Mouse (Mus musculus) forebrain, embryonic 14.5 days (tissue): ENCODE measurements around the gene Olfr937. TPM values are rescaled to one million over a fixed set of nuclear protein-coding genes. Genes with fewer than 3 reads are reported as not detected.

Experiments
- ATAC-seq: fragments of 200-750 bp; cut with Nextera tagmentation; 2 replicates; pipeline ENCODE4 v1.8.0; 2017; ENCODE audit warnings: mild to moderate bottlenecking, moderate library complexity
- DNase-seq: peaks from one replicate; pipeline ENCODE4 v3.0.0-alpha.2; 2015; ENCODE audit warnings: low spot score
- H3K27ac ChIP-seq: fragments of 300-500 bp; sonication (generic); 2 replicates; pipeline ENCODE4 v1.5.1; 2014; ENCODE audit warnings: low read depth, mild to moderate bottlenecking, control low read depth, low read length, moderate library complexity
- H3K27me3 ChIP-seq: fragments of 300-500 bp; sonication (generic); replicated peaks from 2 replicates; pipeline ENCODE4 v1.6.1; 2014; ENCODE audit warnings: low read length, control low read depth, mixed read lengths; ENCODE audit not compliant: control insufficient read depth, insufficient read depth
- H3K36me3 ChIP-seq: fragments of 300-500 bp; sonication (generic); 2 replicates; pipeline ENCODE4 v1.6.1; 2014; ENCODE audit warnings: low read length, control low read depth; ENCODE audit not compliant: control insufficient read depth, insufficient read depth
- H3K4me1 ChIP-seq: fragments of 300-500 bp; sonication (generic); 2 replicates; pipeline ENCODE4 v1.6.1; 2014; ENCODE audit warnings: antibody characterized with exemption, low read length, control low read depth; ENCODE audit not compliant: control insufficient read depth, insufficient read depth
- H3K4me2 ChIP-seq: fragments of 300-500 bp; sonication (generic); 2 replicates; pipeline ENCODE4 v1.6.1; 2014; ENCODE audit warnings: mild to moderate bottlenecking, control low read depth, low read length
- H3K4me3 ChIP-seq: fragments of 300-500 bp; sonication (generic); 2 replicates; pipeline ENCODE4 v1.5.1; 2014; ENCODE audit warnings: low read depth, low read length, control low read depth
- H3K9ac ChIP-seq: fragments of 300-500 bp; sonication (generic); 2 replicates; pipeline ENCODE4 v1.6.1; 2014; ENCODE audit warnings: mild to moderate bottlenecking, low read length, control low read depth, moderate library complexity
- H3K9me3 ChIP-seq: fragments of 300-500 bp; sonication (generic); replicated peaks from 2 replicates; pipeline ENCODE4 v1.6.1; 2016; ENCODE audit warnings: low read length, control low read depth, mixed read lengths; ENCODE audit not compliant: control insufficient read depth
- WGBS: fragments of 180-500 bp; shearing (Covaris S2); extraction: QIAGEN DNeasy Blood & Tissue Kit; methylation state at CpG from one replicate; pipeline ENCODE4 v1.1.7; 2014; 5-methylcytosine and 5-hydroxymethylcytosine counted together
- microRNA-seq: library from miRNA; unstranded; fragments of <30 nt; microRNA quantifications from one replicate; pipeline ENCODE4, GENCODE M21; 2016
- polyA plus RNA-seq: library from polyadenylated mRNA; unstranded; fragments of >200 nt; fragmentation: Nextera tagmentation; extraction: Ambion mirVana; gene quantifications from 2 replicates; pipeline ENCODE4 v1.2.1, GENCODE M21; 2014

Olfr937 gene
- not detected in 2 replicates for polyA plus RNA-seq

DNA sequence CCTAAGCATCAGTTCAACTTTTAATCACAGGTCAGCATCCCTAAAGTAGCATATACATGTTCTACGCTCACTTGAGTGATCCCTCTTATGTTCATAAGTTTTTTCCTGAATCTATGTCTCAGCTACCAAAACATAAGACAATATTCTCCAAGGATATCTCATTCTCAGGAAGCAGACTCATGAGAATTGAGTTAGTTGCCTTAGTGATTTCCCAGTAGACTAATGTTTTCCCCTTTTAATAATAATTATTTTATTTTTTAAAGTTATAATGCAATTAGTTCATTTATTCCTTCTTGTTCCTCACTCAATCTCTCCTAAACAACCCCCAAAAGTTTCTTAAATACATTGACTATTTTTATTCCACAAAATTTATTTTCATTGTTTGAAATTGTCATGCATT, at the start of gene Olfr937:
Gene Olfr937 (minus strand): TSS at position 101 of the 400 bp plus-strand sequence.
- DNase-seq (no peak), ATAC-seq (no peak)
- Histone ChIP-seq H3K9me3 (no peaks in the 10 kb centered on the region), H3K27me3 (no peaks in the 10 kb centered on the region), H3K9ac (no peak within 1 kb of the TSS), H3K4me2 (no peak within 1 kb of the TSS), H3K36me3 (no peaks in the 10 kb centered on the region), H3K4me1 (no peaks in the 10 kb centered on the region), H3K4me3 (no peak within 1 kb of the TSS), H3K27ac (no peak within 1 kb of the TSS)
- WGBS: 81% methylated on average over 1 of the region's 1 CpGs

DNA sequence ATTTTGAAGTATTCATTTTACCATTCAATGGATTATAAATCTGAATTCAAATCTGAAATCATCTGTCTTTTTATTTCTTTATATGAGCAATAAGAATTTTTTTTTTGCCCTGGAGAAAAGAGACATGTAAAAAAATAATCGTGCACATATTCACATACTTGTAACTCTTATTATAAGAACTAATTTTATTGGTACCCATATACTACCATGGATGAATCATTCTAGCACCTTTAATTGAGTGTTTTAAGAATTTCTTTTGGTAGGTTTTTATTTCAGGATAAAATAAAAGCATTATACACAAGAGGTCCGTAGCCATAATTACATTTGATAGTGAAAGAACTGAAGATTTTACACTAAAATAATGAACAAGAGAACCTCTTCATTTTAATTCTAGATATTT, 14.0 kb upstream of the Olfr937 start, which contains the start of gene Olfr938:
Gene Olfr938 (minus strand): TSS at position 101 of the 400 bp plus-strand sequence.
- H3K4me1 ChIP-seq: no peaks in the 10 kb centered on the region
- no peak within 1 kb of the TSS for H3K4me2 ChIP-seq
- no peak within 1 kb of the TSS for H3K4me3 ChIP-seq
- ATAC-seq (no peak), DNase-seq (no peak)
- H3K9me3 ChIP-seq: no peaks in the 10 kb centered on the region
- H3K27me3 ChIP-seq: no peaks in the 10 kb centered on the region
- no peaks in the 10 kb centered on the region for H3K36me3 ChIP-seq
- H3K27ac ChIP-seq: no peak within 1 kb of the TSS
- no peak within 1 kb of the TSS for H3K9ac ChIP-seq
- 91% methylated on average over 2 of the region's 2 CpGs for WGBS

DNA sequence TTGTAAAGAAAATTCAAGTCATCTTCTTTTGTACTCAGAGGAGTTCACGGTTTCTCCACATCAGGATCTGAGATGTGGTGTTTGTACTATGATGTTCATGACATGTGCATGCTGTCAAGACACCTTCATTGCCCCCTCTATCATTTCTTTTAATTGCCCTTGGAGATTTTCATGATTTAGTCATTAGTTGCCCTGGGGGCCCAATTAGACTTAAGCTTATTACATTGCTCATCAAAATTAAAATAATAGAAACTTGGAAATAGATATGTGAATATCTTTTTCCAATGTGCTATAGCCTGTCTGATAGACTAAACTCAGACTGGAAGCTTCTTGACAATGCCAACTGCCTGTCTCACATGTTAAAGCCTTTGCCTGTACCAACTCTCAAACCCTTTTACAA, 41.5 kb downstream of the Olfr937 start, which contains the start of gene Olfr146:
Gene Olfr146 (minus strand): TSS at position 101 of the 400 bp plus-strand sequence.
- no peak within 1 kb of the TSS for H3K27ac ChIP-seq
- no peaks in the 10 kb centered on the region for H3K4me1 ChIP-seq
- H3K36me3 ChIP-seq: no peaks in the 10 kb centered on the region
- DNase-seq (no peak), ATAC-seq (no peak)
- H3K4me2 ChIP-seq: no peak within 1 kb of the TSS
- H3K27me3 ChIP-seq: no peaks in the 10 kb centered on the region
- H3K9me3 ChIP-seq: no peaks in the 10 kb centered on the region
- WGBS: 88% methylated on average over 1 of the region's 1 CpGs
- no peak within 1 kb of the TSS for H3K4me3 ChIP-seq
- no peak within 1 kb of the TSS for H3K9ac ChIP-seq

Small RNAs within 50 kb of the gene (microRNA-seq; reads per million reads assigned to microRNA genes)
- gene Gm25032 (not detected), gene Gm25529 (not detected)

Other genes starting within 250 kb of the Olfr937 start
- gene Olfr923, start 238.4 kb downstream of the Olfr937 start, polyA plus RNA-seq: not detected in 2 replicates
- not detected in 2 replicates for gene Olfr924, start 220.5 kb downstream of the Olfr937 start, polyA plus RNA-seq
- gene Olfr26, start 209.9 kb downstream of the Olfr937 start, polyA plus RNA-seq: not detected in 2 replicates
- not detected in 2 replicates for gene Olfr926, start 187.8 kb downstream of the Olfr937 start, polyA plus RNA-seq
- not detected in 2 replicates for gene Olfr930, start 135.1 kb downstream of the Olfr937 start, polyA plus RNA-seq
- gene Olfr933, start 92.6 kb downstream of the Olfr937 start, polyA plus RNA-seq: not detected in 2 replicates
- gene Olfr934, start 76.6 kb downstream of the Olfr937 start, polyA plus RNA-seq: not detected in 2 replicates
- not detected in 2 replicates for gene Olfr935, start 65.3 kb downstream of the Olfr937 start, polyA plus RNA-seq
- not detected in 2 replicates for gene Olfr146, start 41.6 kb downstream of the Olfr937 start, polyA plus RNA-seq
- not detected in 2 replicates for gene Olfr938, start 13.9 kb upstream of the Olfr937 start, polyA plus RNA-seq
- gene Olfr27, start 63.2 kb upstream of the Olfr937 start, polyA plus RNA-seq: not detected in 2 replicates
- not detected in 2 replicates for gene Olfr943, start 101.4 kb upstream of the Olfr937 start, polyA plus RNA-seq
- not detected in 2 replicates for gene Olfr944, start 137.0 kb upstream of the Olfr937 start, polyA plus RNA-seq
- not detected in 2 replicates for gene Olfr1537, start 185.0 kb upstream of the Olfr937 start, polyA plus RNA-seq
- gene Olfr945, start 211.9 kb upstream of the Olfr937 start, polyA plus RNA-seq: not detected in 2 replicates